Mouse (Mus musculus): ENCODE data around the gene Pak4. TPM values are rescaled to one million over a fixed set of nuclear protein-coding genes. Genes with fewer than 3 reads are reported as not detected.

The Pak4 gene
- total RNA-seq, 2 experiments from 2014 or later = 8.8 to 9.9 TPM

Small RNAs within 50 kb of the gene (microRNA-seq; reads per million reads assigned to microRNA genes)
- gene Mir7049 = 0 to 1.1 reads per million in 2 experiments

Other genes with a start within 250 kb of the Pak4 start
- gene Rps16, start 247.5 kb downstream of the Pak4 start, total RNA-seq (2021) = 100 to 1,000 TPM; 517 to 602 TPM
- 10 to 100 TPM; 11.3 to 13.4 TPM for gene Plekhg2, start 225.6 kb downstream of the Pak4 start, total RNA-seq (2021)
- gene Zfp36, start 217.9 kb downstream of the Pak4 start, total RNA-seq (2021) = 10 to 100 TPM; 18.4 to 27.3 TPM
- gene Med29, start 205.5 kb downstream of the Pak4 start, total RNA-seq (2021) = 10 to 100 TPM; 21.8 TPM
- gene Paf1, start 205.2 kb downstream of the Pak4 start, total RNA-seq (2021) = 10 to 100 TPM; 39.5 to 44.5 TPM
- 1 to 10 TPM; 5.4 to 7.8 TPM for gene Gmfg, start 160.7 kb downstream of the Pak4 start, total RNA-seq (2021)
- gene Lrfn1, start 146.2 kb downstream of the Pak4 start, total RNA-seq (2021) = under 1 TPM; 0.46 to 0.65 TPM
- not detected for gene Ifnl2, start 87.7 kb downstream of the Pak4 start, total RNA-seq (2021)
- not detected for gene Ifnl3, start 75.3 kb downstream of the Pak4 start, total RNA-seq (2021)
- not detected for gene Sycn, start 57.3 kb downstream of the Pak4 start, total RNA-seq (2021)
- not detected for gene Nccrp1, start 50.9 kb downstream of the Pak4 start, total RNA-seq (2021)
- gene Samd4b, start within 50 bp of the Pak4 start, total RNA-seq (2021) = 10 to 100 TPM; 19.6 to 22.1 TPM
- not detected for gene Acp7, start 33.1 kb upstream of the Pak4 start, total RNA-seq (2021)
- gene Fbxo27, start 94.7 kb upstream of the Pak4 start, total RNA-seq (2021) = under 1 TPM; 0.12 to 0.23 TPM
- under 1 TPM; 0.62 to 0.82 TPM for gene Fbxo17, start 118.6 kb upstream of the Pak4 start, total RNA-seq (2021)
- 10 to 100 TPM; 59.4 to 60.4 TPM for gene Mrps12, start 143.6 kb upstream of the Pak4 start, total RNA-seq (2021)
- gene Sars2, start 143.8 kb upstream of the Pak4 start, total RNA-seq (2021) = 10 to 100 TPM; 14.7 to 15.5 TPM
- gene Ccer2, start 158.0 kb upstream of the Pak4 start, total RNA-seq (2021) = not detected
- 10 to 100 TPM; 84.3 to 88.4 TPM for gene Sirt2, start 168.6 kb upstream of the Pak4 start, total RNA-seq (2021)
- gene Nfkbib, start 169.3 kb upstream of the Pak4 start, total RNA-seq (2021) = 10 to 100 TPM; 25.8 to 26.8 TPM
- gene Rinl, start 190.8 kb upstream of the Pak4 start, total RNA-seq (2021) = 1 to 10 TPM; 1.5 to 3.4 TPM
- gene Hnrnpl, start 210.4 kb upstream of the Pak4 start, total RNA-seq (2021) = 100 to 1,000 TPM; 196 to 224 TPM
- 1,000 to 10,000 TPM; 1,960 to 1,989 TPM for gene Ech1, start 227.0 kb upstream of the Pak4 start, total RNA-seq (2021)
- 10 to 100 TPM in 1 of 2 experiments, 1 to 10 TPM in 1; 9.6 to 18.7 TPM for gene Lgals4, start 235.7 kb upstream of the Pak4 start, total RNA-seq (2021)